Mouse (Mus musculus) kidney, adult 11 months (tissue): ENCODE results near the gene Tec.
"Not testable (repeated sequence)": the region's sequence is repeated elsewhere in the genome, so short reads cannot be mapped to it uniquely, and the experiment has no call there.

Experiments
- DNase-seq: peaks from one replicate; pipeline ENCODE4 v3.0.0; 2022

Tec gene

GRCm38 (mm10) chr5:72818513-72819180 is 49.6 kb downstream of the Tec start:
- DNase-seq, result no peak

GRCm38 (mm10) chr5:72817523-72818091 is 50.7 kb downstream of the Tec start:
- DNase-seq, result no peak

- DNase-seq, result not testable (repeated sequence)
Measured at GRCm38 (mm10) chr5:72816960-72817359, 51.3 kb downstream of the Tec start.

- no peak for DNase-seq
Measured at GRCm38 (mm10) chr5:72816491-72816890, 51.8 kb downstream of the Tec start.

GRCm38 (mm10) chr5:72816046-72816445 is 52.2 kb downstream of the Tec start:
- DNase-seq, result no peak

GRCm38 (mm10) chr5:72815361-72815760 is 52.9 kb downstream of the Tec start:
- no peak for DNase-seq

- DNase-seq, result no peak
Measured at GRCm38 (mm10) chr5:72814072-72814471, 54.2 kb downstream of the Tec start.

- DNase-seq, result no peak
Measured at GRCm38 (mm10) chr5:72812908-72813307, 55.4 kb downstream of the Tec start.

- no peak for DNase-seq
Measured at GRCm38 (mm10) chr5:72812328-72812727, 56.0 kb downstream of the Tec start.

GRCm38 (mm10) chr5:72811397-72811796 is 56.9 kb downstream of the Tec start:
- no peak for DNase-seq

GRCm38 (mm10) chr5:72810990-72811389 is 57.3 kb downstream of the Tec start:
- DNase-seq, result no peak

GRCm38 (mm10) chr5:72809480-72809879 is 58.8 kb downstream of the Tec start:
- DNase-seq, result no peak

- no peak for DNase-seq
Measured at GRCm38 (mm10) chr5:72808456-72809111, 59.7 kb downstream of the Tec start.

- no peak for DNase-seq
Measured at GRCm38 (mm10) chr5:72802851-72803250, 65.4 kb downstream of the Tec start.

- DNase-seq, result no peak
Measured at GRCm38 (mm10) chr5:72798563-72798962, 69.7 kb downstream of the Tec start.

- DNase-seq, result no peak
Measured at GRCm38 (mm10) chr5:72796186-72796613, 72.1 kb downstream of the Tec start.

- DNase-seq, result peak; percentile 30
Measured at GRCm38 (mm10) chr5:72793309-72793850, 74.9 kb downstream of the Tec start.

- DNase-seq, result peak; percentile 76
Measured at GRCm38 (mm10) chr5:72791789-72792188, 76.5 kb downstream of the Tec start.

GRCm38 (mm10) chr5:72791386-72791785 is 76.9 kb downstream of the Tec start:
- DNase-seq, result peak; percentile 11

GRCm38 (mm10) chr5:72785451-72785850 is 82.8 kb downstream of the Tec start:
- no peak for DNase-seq

- DNase-seq, result peak; percentile 17
Measured at GRCm38 (mm10) chr5:72784719-72785118, 83.6 kb downstream of the Tec start.

- DNase-seq, result no peak
Measured at GRCm38 (mm10) chr5:72783957-72784356, 84.3 kb downstream of the Tec start.

GRCm38 (mm10) chr5:72783123-72783522 is 85.2 kb downstream of the Tec start:
- DNase-seq, result no peak

- no peak for DNase-seq
Measured at GRCm38 (mm10) chr5:72781776-72782175, 86.5 kb downstream of the Tec start.
